Mouse (Mus musculus): ENCODE results near the gene Trp53i13. TPM values are rescaled to one million over a fixed set of nuclear protein-coding genes. Genes with fewer than 3 reads are reported as not detected.

Trp53i13 gene
- total and polyA plus RNA-seq, 2 experiments, result 1.6 to 6.2 TPM

- H3K4me1 ChIP-seq (ENCODE audit: control insufficient read depth, insufficient read depth, low read length), result peaks cover 24% of the 10 kb centered on the region
- H3K27me3 ChIP-seq (ENCODE audit: control insufficient read depth, insufficient read depth, low read length), result no peaks in the 10 kb centered on the region
Measured at GRCm38 (mm10) chr11:77516553-77517425, 1.0 kb upstream of the Trp53i13 start.

DNA sequence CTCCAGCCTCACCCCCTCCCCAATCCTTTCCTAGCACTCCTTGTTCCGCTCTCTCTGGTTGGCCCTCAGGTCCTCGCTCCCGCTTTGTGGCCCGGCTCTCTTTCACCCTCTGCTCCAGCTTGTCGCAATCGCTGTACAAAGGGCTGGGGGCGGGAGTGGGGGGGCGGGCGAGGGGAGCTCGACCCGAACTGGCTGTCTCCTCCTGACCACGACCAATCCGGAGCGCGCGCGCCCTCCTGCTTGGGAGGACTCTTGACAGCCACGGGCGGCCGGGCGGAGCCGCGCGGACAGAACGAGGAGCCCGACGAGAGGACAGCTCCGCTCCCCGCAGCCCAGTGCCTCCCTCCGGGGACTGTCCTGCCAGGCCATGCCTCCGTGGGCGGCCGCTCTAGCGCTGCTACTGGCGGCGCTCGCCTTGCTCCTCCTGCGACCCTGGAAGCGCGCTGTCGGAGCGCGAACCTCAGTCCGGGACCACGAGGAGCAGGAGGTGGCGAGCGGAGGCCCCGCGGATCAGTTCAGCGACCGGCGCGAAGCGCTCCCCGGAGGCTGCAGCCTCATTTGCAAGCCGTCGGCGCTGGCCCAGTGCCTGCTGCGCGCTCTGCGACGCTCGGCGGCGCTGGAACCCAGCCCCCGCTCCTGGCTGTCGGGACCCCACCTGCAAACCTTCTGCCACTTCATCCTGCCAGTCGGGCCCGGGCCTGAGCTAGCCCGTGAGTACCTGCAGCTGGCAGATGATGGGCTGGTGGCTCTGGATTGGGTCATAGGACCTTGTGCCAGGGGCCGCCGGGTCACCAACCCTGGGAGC lies 746 bp downstream of the Trp53i13 start, which contains the start of gene Abhd15:
Gene Abhd15 (plus strand): TSS at position 290 of the 805 bp plus-strand sequence.
- Histone ChIP-seq H3K4me1 (ENCODE audit: control insufficient read depth, insufficient read depth, low read length) (peaks cover 24% of the 10 kb centered on the region), H3K9ac (ENCODE audit: low read depth, low read length) (peak within 1 kb of the TSS; percentile 93), H3K79me2 (ENCODE audit: control insufficient read depth, insufficient read depth, low read length) (peaks cover 10% of the 10 kb centered on the region; the same call in 1 of the 2 replicates), H3K27me3 (ENCODE audit: control insufficient read depth, insufficient read depth, low read length) (no peaks in the 10 kb centered on the region), H3K36me3 (ENCODE audit: control insufficient read depth, insufficient read depth, low read length) (peaks cover 6% of the 10 kb centered on the region), H3K4me3 (ENCODE audit: insufficient read depth, low read depth, low read length) (peak within 1 kb of the TSS; percentile 69), H3K27ac (replicated peaks; ENCODE audit: insufficient read depth, low read depth, low read length) (peak within 1 kb of the TSS; percentile 98)
- 1% methylated on average over 71 of the region's 72 CpGs for WGBS
- TF ChIP-seq POLR2A (IDR thresholded peaks at IDR 0.05; ENCODE audit: extremely low read depth, insufficient read depth, low read length) (peak; percentile 90), CTCF (IDR thresholded peaks at IDR 0.05; ENCODE audit: low read depth, low read length) (no peak)
- DNase-seq (ENCODE audit: extremely low read depth, low read depth, low spot score), result peak; percentile 88

More at GRCm38 (mm10) chr11:77516553-77517425, 1.0 kb upstream of the Trp53i13 start:
- WGBS, result 38% methylated on average over 5 of the region's 5 CpGs
- H3K4me3 ChIP-seq (ENCODE audit: insufficient read depth, low read depth, low read length), result peak overlapping the region; percentile 69
- H3K79me2 ChIP-seq (ENCODE audit: control insufficient read depth, insufficient read depth, low read length), result peaks cover 10% of the 10 kb centered on the region; the same call in 1 of the 2 replicates
- H3K36me3 ChIP-seq (ENCODE audit: control insufficient read depth, insufficient read depth, low read length), result peaks cover 12% of the 10 kb centered on the region
- no peak overlapping the region for H3K27ac ChIP-seq (replicated peaks; ENCODE audit: insufficient read depth, low read depth, low read length)
- no peak overlapping the region for H3K9ac ChIP-seq (ENCODE audit: low read depth, low read length)
- DNase-seq (ENCODE audit: extremely low read depth, low read depth, low spot score), result peak; percentile 54
- TF ChIP-seq POLR2A (IDR thresholded peaks at IDR 0.05; ENCODE audit: extremely low read depth, insufficient read depth, low read length) (no peak), CTCF (IDR thresholded peaks at IDR 0.05; ENCODE audit: low read depth, low read length) (no peak)

GRCm38 (mm10) chr11:77514281-77514831 lies 1.4 kb downstream of the Trp53i13 start:
- WGBS, result 3% methylated on average over 19 of the region's 19 CpGs
- no peaks in the 10 kb centered on the region for H3K27me3 ChIP-seq (ENCODE audit: control insufficient read depth, insufficient read depth, low read length)
- peaks cover 24% of the 10 kb centered on the region for H3K4me1 ChIP-seq (ENCODE audit: control insufficient read depth, insufficient read depth, low read length)
- peaks cover 10% of the 10 kb centered on the region; the same call in 1 of the 2 replicates for H3K79me2 ChIP-seq (ENCODE audit: control insufficient read depth, insufficient read depth, low read length)
- peaks cover 2% of the 10 kb centered on the region; the same call in 1 of the 2 replicates for H3K36me3 ChIP-seq (ENCODE audit: control insufficient read depth, insufficient read depth, low read length)
- peak overlapping the region; percentile 42 for H3K4me3 ChIP-seq (ENCODE audit: insufficient read depth, low read depth, low read length)
- DNase-seq (ENCODE audit: extremely low read depth, low read depth, low spot score), result no peak
- peak overlapping the region; percentile 68 for H3K9ac ChIP-seq (ENCODE audit: low read depth, low read length)
- H3K27ac ChIP-seq (replicated peaks; ENCODE audit: insufficient read depth, low read depth, low read length), result peak overlapping the region; percentile 98
- TF ChIP-seq POLR2A (IDR thresholded peaks at IDR 0.05; ENCODE audit: extremely low read depth, insufficient read depth, low read length) (0 out of 2 replicates have a peak, but pooled peaks have one; percentile 2), CTCF (IDR thresholded peaks at IDR 0.05; ENCODE audit: low read depth, low read length) (no peak)

GRCm38 (mm10) chr11:77513811-77514170 lies 2.0 kb downstream of the Trp53i13 start:
- H3K79me2 ChIP-seq (ENCODE audit: control insufficient read depth, insufficient read depth, low read length), result peaks cover 10% of the 10 kb centered on the region; the same call in 1 of the 2 replicates
- H3K4me1 ChIP-seq (ENCODE audit: control insufficient read depth, insufficient read depth, low read length), result peaks cover 24% of the 10 kb centered on the region
- 3% methylated on average over 10 of the region's 10 CpGs for WGBS
- H3K27me3 ChIP-seq (ENCODE audit: control insufficient read depth, insufficient read depth, low read length), result no peaks in the 10 kb centered on the region
- DNase-seq (ENCODE audit: extremely low read depth, low read depth, low spot score), result peak; percentile 78
- peak overlapping the region; percentile 98 for H3K27ac ChIP-seq (replicated peaks; ENCODE audit: insufficient read depth, low read depth, low read length)
- H3K9ac ChIP-seq (ENCODE audit: low read depth, low read length), result peak overlapping the region; percentile 84
- peak overlapping the region; percentile 76 for H3K4me3 ChIP-seq (ENCODE audit: insufficient read depth, low read depth, low read length)
- peaks cover 2% of the 10 kb centered on the region; the same call in 1 of the 2 replicates for H3K36me3 ChIP-seq (ENCODE audit: control insufficient read depth, insufficient read depth, low read length)
- TF ChIP-seq CTCF (IDR thresholded peaks at IDR 0.05; ENCODE audit: low read depth, low read length) (no peak), POLR2A (IDR thresholded peaks at IDR 0.05; ENCODE audit: extremely low read depth, insufficient read depth, low read length) (0 out of 2 replicates have a peak, but pooled peaks have one; percentile 18)
